Mouse (Mus musculus) liver, embryonic 14.5 days (tissue): ENCODE measurements around the gene Gpr141.

Experiments used
- CTCF ChIP-seq: IDR thresholded peaks from 2 replicates; pipeline ENCODE4 v1.5.1; 2016; ENCODE audit warnings: antibody characterized with exemption, low read depth, control low read depth
- EP300 ChIP-seq: IDR thresholded peaks from 2 replicates; pipeline ENCODE4 v1.6.1; 2016; ENCODE audit warnings: antibody characterized with exemption, low read depth

DNA sequence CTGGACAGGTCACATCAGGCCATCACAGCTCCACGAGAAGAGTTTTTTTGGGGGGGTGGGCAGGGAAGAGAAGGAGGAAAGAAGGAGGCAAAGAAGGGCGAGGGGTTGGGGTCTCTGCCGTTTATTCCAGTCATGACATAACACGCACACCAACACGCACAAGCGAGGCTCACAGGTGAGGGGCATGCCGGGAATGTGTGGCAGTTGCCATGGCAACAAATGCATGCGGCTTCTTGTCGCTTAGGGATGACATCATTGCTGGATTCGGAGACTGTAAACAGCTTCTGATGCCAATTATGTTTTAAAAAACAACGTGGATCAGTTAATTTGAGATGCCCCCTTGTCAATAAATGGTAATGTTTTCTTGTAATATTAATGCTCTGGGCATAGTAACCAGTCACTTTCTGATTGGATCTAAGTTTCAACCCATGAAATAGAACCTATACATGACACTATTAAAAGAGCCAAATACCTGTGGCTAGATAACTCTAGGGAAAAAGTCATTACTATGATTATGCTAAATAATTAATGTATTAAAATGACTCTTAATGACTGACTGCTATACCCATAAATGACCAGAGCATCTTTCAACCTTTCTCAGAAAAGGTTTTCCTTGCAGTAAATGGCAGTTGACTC is 122.5 kb downstream of the Gpr141 start:
- TF ChIP-seq EP300 (no peak), CTCF (no peak)
